Mouse (Mus musculus) midbrain, embryonic 16.5 days (tissue): ENCODE data around the gene Clps. TPM values are rescaled to one million over a fixed set of nuclear protein-coding genes. Genes with fewer than 3 reads are reported as not detected.

Source experiments
- ATAC-seq: fragments of 200-750 bp; cut with Nextera tagmentation; 2 replicates; pipeline ENCODE4 v1.8.0; 2017; ENCODE audit warnings: moderate TSS enrichment
- H3K27ac ChIP-seq: fragments of 300-500 bp; sonication (generic); 2 replicates; pipeline ENCODE4 v1.5.1; 2014; ENCODE audit warnings: mild to moderate bottlenecking, low read length, mixed read lengths
- H3K27me3 ChIP-seq: fragments of 300-500 bp; sonication (generic); 2 replicates; pipeline ENCODE4 v1.6.1; 2014; ENCODE audit warnings: low read depth, low read length, mixed read lengths; ENCODE audit not compliant: control insufficient read depth, insufficient read depth
- H3K36me3 ChIP-seq: fragments of 300-500 bp; sonication (generic); 2 replicates; pipeline ENCODE4 v1.6.1; 2014; ENCODE audit warnings: mild to moderate bottlenecking, low read length, moderate library complexity, mixed read lengths; ENCODE audit not compliant: control insufficient read depth, insufficient read depth
- H3K4me1 ChIP-seq: fragments of 300-500 bp; sonication (generic); 2 replicates; pipeline ENCODE4 v1.6.1; 2014; ENCODE audit warnings: mild to moderate bottlenecking, low read length, mixed read lengths; ENCODE audit not compliant: control insufficient read depth, insufficient read depth
- H3K4me2 ChIP-seq: fragments of 300-500 bp; sonication (generic); 2 replicates; pipeline ENCODE4 v1.6.1; 2014; ENCODE audit warnings: mild to moderate bottlenecking, low read length, mixed read lengths
- H3K4me3 ChIP-seq: fragments of 300-500 bp; sonication (generic); 2 replicates; pipeline ENCODE4 v1.5.1; 2014; ENCODE audit warnings: low read depth, mild to moderate bottlenecking, low read length, moderate library complexity, mixed read lengths
- H3K9ac ChIP-seq: fragments of 300-500 bp; sonication (generic); 2 replicates; pipeline ENCODE4 v1.6.1; 2014; ENCODE audit warnings: low read depth, low read length, mixed read lengths
- H3K9me3 ChIP-seq: fragments of 300-500 bp; sonication (generic); replicated peaks from 2 replicates; pipeline ENCODE4 v1.6.1; 2014; ENCODE audit warnings: mild to moderate bottlenecking, low read length, mixed read lengths; ENCODE audit not compliant: control insufficient read depth, poor library complexity, severe bottlenecking
- WGBS: fragments of 180-500 bp; shearing (Covaris S2); extraction: QIAGEN DNeasy Blood & Tissue Kit; methylation state at CpG from one replicate; pipeline ENCODE4 v1.1.7; 2014; 5-methylcytosine and 5-hydroxymethylcytosine counted together
- polyA plus RNA-seq: library from polyadenylated mRNA; unstranded; fragments of >200 nt; fragmentation: Nextera tagmentation; extraction: Ambion mirVana; gene quantifications from 2 replicates; pipeline ENCODE4 v1.2.1, GENCODE M21; 2015

Gene Clps
- polyA plus RNA-seq = not detected in 2 replicates

DNA sequence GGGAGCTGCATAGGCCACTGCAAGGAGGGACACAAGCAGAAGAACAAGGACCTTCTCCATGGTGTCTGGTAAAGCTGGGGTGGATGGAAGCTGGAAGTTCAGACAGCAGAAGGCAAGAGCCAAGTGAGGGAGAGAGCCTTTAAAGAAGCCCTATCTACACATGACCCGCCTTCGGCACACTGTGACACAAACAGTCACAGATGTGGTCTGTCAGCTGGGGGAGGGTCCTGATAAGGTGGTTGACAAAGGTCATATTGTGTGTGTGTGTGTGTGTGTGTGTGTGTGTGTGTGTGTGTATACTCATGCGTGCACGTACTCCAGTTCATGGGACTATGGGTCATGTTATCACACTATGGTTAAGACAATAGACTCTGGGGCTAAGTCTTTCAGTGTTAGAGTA, at the start of gene Clps:
TSS of gene Clps (minus strand) at position 169 of the 400 bp plus-strand sequence.
- 91% methylated on average over 4 of the region's 4 CpGs for WGBS

DNA sequence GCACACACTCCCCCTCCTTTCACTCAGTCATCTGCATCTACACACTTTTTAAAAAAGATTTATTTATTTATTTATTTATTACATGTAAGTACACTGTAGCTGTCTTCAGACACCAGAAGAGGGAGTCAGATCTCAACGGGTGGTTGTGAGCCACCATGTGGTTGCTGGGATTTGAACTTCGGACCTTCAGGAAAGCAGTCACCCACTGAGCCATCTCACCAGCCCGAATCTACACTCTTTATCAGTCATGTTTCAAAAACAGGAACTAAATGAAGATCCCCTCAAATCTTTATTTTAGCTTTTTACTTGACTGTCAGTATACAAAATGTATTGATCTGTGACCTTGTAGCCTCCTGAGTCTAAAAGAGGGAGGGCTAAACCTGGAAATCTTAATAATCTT, 49.0 kb upstream of the Clps start:
- H3K36me3 ChIP-seq = peaks cover 15% of the 10 kb centered on the region
- no peaks in the 10 kb centered on the region for H3K4me1 ChIP-seq
- no peak overlapping the region for H3K9ac ChIP-seq
- ATAC-seq = no peak
- no peak overlapping the region for H3K4me2 ChIP-seq
- no peaks in the 10 kb centered on the region for H3K27me3 ChIP-seq
- no peaks in the 10 kb centered on the region for H3K9me3 ChIP-seq
- no peak overlapping the region for H3K4me3 ChIP-seq
- H3K27ac ChIP-seq = no peak overlapping the region
- 87% methylated on average over 3 of the region's 3 CpGs for WGBS

More for the DNA sequence above, at the start of gene Clps:
- no peaks in the 10 kb centered on the region; the same call in 1 of the 2 replicates for H3K4me1 ChIP-seq
- H3K36me3 ChIP-seq = no peaks in the 10 kb centered on the region
- H3K4me2 ChIP-seq = no peak within 1 kb of the TSS
- H3K9me3 ChIP-seq = no peaks in the 10 kb centered on the region
- H3K4me3 ChIP-seq = no peak within 1 kb of the TSS
- no peak within 1 kb of the TSS for H3K9ac ChIP-seq
- no peaks in the 10 kb centered on the region for H3K27me3 ChIP-seq
- ATAC-seq = no peak
- no peak within 1 kb of the TSS for H3K27ac ChIP-seq

DNA sequence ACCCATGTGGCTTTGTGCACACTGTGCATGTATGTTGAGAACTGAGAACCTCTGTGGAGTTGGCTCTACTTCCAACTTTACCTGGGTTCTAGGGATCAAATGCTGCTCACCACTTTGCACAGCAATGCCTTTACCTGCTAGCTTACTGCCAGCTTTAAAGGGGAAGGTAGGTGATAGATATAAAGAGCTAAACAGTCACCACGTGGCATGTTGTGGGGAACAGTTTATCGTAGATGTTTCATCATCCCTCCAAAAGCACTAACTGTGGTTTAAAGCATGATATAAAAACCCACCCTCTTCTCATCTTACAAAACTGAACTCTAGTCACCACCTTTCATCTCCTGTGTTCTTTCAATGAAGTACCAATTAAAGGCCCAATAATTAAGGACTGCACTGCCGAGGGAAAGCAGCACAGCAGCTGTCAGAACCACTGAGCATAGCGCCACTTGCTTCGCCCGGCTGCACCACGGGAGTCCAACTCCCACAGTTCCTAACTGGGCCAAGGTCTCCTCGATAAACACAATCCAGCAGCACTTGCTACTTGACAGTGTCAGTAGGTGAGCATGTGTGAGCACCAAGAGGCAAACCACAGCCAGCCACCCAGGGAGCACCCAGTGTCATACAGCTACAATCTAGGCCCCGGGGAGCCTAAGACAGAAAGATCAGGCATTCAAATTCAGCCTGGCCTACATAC, 41.1 kb upstream of the Clps start:
- no peak overlapping the region for H3K9ac ChIP-seq
- no peak for ATAC-seq
- no peaks in the 10 kb centered on the region for H3K4me1 ChIP-seq
- H3K27ac ChIP-seq = no peak overlapping the region
- WGBS = 85% methylated on average over 9 of the region's 9 CpGs
- no peaks in the 10 kb centered on the region for H3K27me3 ChIP-seq
- H3K9me3 ChIP-seq = no peaks in the 10 kb centered on the region
- peaks cover 59% of the 10 kb centered on the region for H3K36me3 ChIP-seq
- no peak overlapping the region for H3K4me3 ChIP-seq
- no peak overlapping the region for H3K4me2 ChIP-seq

DNA sequence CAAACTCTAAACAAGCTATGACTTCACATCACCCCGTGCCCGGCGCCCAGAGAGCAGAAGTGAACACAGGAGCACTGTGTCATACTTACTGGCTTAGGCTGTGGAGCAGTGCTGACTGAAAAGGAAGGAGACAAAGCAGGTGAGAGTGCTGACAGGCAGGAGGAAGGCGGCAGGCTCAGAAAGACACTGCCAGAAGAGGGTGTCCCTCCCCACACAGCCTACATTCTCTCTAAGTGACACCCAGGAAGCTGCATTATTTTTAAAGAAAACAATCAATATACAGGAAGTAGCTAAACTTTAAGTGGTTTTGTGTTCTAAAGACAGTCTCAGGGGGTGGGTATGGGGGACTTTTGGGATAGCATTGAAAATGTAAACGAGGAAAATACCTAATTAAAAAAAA, 40.2 kb upstream of the Clps start:
- H3K4me1 ChIP-seq = no peaks in the 10 kb centered on the region

DNA sequence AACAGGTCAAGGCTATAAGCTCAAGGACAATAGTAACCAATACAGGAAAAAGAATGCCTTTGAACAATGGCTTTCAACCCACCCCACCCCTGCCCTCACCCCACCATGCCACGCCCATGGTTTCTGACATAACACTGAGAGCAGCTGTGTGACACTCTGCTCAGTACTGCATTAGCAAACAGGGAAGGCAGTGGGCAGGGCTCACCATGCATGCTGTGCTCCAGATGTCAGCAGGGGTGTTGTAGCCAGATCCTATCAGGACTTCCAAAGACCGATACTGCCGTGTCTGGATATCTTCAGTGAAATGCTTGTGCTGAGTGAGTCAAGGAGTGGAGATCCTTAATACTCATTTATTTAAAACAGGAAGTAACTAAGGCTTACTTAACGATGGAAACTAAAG, 33.4 kb upstream of the Clps start:
- Histone ChIP-seq H3K36me3 (peaks cover 38% of the 10 kb centered on the region), H3K9me3 (no peaks in the 10 kb centered on the region), H3K4me1 (no peaks in the 10 kb centered on the region), H3K4me3 (no peak overlapping the region), H3K9ac (no peak overlapping the region), H3K4me2 (no peak overlapping the region), H3K27me3 (no peaks in the 10 kb centered on the region), H3K27ac (no peak overlapping the region)
- 85% methylated on average over 4 of the region's 4 CpGs for WGBS
- no peak for ATAC-seq

More for the DNA sequence above, 40.2 kb upstream of the Clps start:
- Histone ChIP-seq H3K27me3 (no peaks in the 10 kb centered on the region), H3K36me3 (peaks cover 57% of the 10 kb centered on the region), H3K9ac (no peak overlapping the region), H3K9me3 (no peaks in the 10 kb centered on the region), H3K4me2 (no peak overlapping the region), H3K27ac (no peak overlapping the region), H3K4me3 (no peak overlapping the region)
- 95% methylated on average over 5 of the region's 5 CpGs for WGBS
- no peak for ATAC-seq

DNA sequence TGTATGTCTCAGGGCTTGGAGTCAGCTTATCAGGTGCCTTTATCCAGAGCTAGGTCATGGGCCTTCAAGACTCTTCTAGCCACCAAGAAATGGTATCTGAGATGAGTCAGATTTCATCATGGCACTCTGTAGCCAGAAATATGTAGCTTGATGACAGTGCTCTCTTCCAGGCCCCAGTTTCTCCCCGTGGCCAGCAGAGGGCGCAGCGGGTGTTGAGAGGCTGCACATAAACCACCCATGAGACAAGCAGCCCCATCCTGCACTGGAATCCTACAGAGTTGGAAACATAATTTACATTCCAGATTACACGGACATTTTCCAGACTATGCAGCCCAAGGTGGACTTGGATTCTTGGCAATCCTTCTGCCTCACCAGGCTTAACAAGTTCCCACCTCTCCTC, 32.4 kb upstream of the Clps start:
- H3K4me1 ChIP-seq = no peaks in the 10 kb centered on the region
- no peaks in the 10 kb centered on the region for H3K9me3 ChIP-seq
- no peak overlapping the region for H3K9ac ChIP-seq
- whole genome bisulfite sequencing = 19% methylated on average over 4 of the region's 4 CpGs
- no peak overlapping the region for H3K4me3 ChIP-seq
- peaks cover 37% of the 10 kb centered on the region for H3K36me3 ChIP-seq
- ATAC-seq = no peak
- no peak overlapping the region for H3K27ac ChIP-seq
- no peak overlapping the region for H3K4me2 ChIP-seq
- no peaks in the 10 kb centered on the region for H3K27me3 ChIP-seq

DNA sequence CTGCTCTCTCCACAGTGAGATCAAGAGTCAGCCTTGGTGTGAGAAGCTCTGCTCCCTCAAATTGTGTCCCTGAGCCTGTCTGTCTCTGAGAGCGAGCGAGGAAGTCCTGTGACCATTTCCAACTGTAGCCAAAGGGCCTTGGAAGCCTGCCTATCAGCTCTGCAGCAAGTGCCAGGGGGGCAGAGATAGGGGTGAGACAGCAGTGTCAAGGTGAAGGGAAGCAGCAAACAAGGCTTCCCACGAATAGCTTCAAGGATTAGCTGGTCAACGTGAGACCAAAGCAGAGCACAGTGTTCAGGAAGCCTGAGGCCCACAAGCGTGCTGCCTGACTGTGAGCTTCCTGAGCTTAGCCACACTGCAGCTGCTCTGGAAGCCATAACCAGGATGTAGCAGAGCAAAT, 30.9 kb upstream of the Clps start:
- Histone ChIP-seq H3K4me2 (no peak overlapping the region), H3K9me3 (no peaks in the 10 kb centered on the region), H3K4me1 (no peaks in the 10 kb centered on the region), H3K27me3 (no peaks in the 10 kb centered on the region), H3K9ac (no peak overlapping the region), H3K27ac (no peak overlapping the region), H3K36me3 (peaks cover 31% of the 10 kb centered on the region), H3K4me3 (no peak overlapping the region)
- WGBS = 94% methylated on average over 5 of the region's 5 CpGs
- ATAC-seq = no peak

DNA sequence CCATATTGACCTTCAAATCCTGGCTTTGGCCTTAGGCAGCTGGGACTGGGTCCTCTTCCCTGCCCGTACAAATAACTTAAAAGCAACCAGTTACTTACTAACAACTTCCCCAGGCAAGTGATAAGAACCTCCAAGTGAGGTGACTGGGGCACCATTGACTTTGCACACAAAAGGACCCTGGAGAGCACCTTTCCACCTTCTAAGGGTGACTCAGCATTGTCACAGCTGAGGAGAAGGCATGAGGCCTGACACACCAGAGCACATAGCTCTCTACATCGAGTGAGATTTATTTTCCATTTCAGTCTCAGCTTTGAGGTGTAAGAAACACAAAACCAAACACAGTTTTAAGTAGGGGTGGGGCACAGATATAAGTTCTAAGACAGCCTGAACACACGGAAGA, 30.0 kb upstream of the Clps start:
- Histone ChIP-seq H3K4me3 (no peak overlapping the region), H3K9ac (no peak overlapping the region), H3K36me3 (peaks cover 27% of the 10 kb centered on the region), H3K27me3 (no peaks in the 10 kb centered on the region), H3K27ac (no peak overlapping the region), H3K9me3 (no peaks in the 10 kb centered on the region), H3K4me2 (no peak overlapping the region), H3K4me1 (no peaks in the 10 kb centered on the region)
- no peak for ATAC-seq
- WGBS = 92% methylated on average over 3 of the region's 3 CpGs

DNA sequence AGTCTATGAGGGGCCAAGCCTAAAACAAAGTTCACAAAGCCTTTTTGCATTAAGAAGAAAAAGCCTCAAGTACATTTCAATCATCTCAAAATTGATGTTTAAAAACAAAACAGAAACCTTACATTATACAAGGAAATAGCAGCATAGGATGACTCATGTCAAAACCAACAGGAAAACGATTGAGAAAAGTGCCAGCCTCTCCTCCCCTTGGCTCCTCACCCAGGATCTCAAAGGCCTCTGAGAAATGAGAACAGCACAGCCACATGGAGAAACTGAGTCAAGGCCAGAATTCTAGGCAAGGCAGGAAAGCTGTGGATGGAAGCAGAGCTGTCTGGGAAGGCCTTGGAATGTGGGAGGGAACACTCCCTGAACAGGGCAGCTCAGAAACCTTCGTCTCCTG, 28.0 kb upstream of the Clps start:
- WGBS = 87% methylated on average over 2 of the region's 2 CpGs

More for the DNA sequence above, 28.0 kb upstream of the Clps start:
- Histone ChIP-seq H3K27me3 (no peaks in the 10 kb centered on the region), H3K27ac (no peak overlapping the region), H3K36me3 (peaks cover 23% of the 10 kb centered on the region), H3K4me2 (no peak overlapping the region), H3K9ac (no peak overlapping the region), H3K4me3 (no peak overlapping the region), H3K9me3 (no peaks in the 10 kb centered on the region), H3K4me1 (no peaks in the 10 kb centered on the region)
- no peak for ATAC-seq
